Mouse (Mus musculus) midbrain, embryonic 12.5 days (tissue): ENCODE data around the gene Rpp14. TPM values are rescaled to one million over a fixed set of nuclear protein-coding genes. Genes with fewer than 3 reads are reported as not detected.

Source experiments
- ATAC-seq: fragments of 200-750 bp; cut with Nextera tagmentation; 2 replicates; pipeline ENCODE4 v1.8.0; 2017; ENCODE audit warnings: low read depth, moderate TSS enrichment, moderate library complexity; ENCODE audit not compliant: low FRiP score
- H3K27ac ChIP-seq: fragments of 300-500 bp; sonication (generic); replicated peaks from 2 replicates; pipeline ENCODE4 v1.5.1; 2016; ENCODE audit warnings: mild to moderate bottlenecking
- H3K27me3 ChIP-seq: fragments of 300-500 bp; sonication (generic); 2 replicates; pipeline ENCODE4 v1.6.1; 2016; ENCODE audit warnings: mild to moderate bottlenecking
- H3K36me3 ChIP-seq: fragments of 300-500 bp; sonication (generic); 2 replicates; pipeline ENCODE4 v1.6.1; 2016
- H3K4me1 ChIP-seq: fragments of 300-500 bp; sonication (generic); 2 replicates; pipeline ENCODE4 v1.6.1; 2016
- H3K4me2 ChIP-seq: fragments of 300-500 bp; sonication (generic); replicated peaks from 2 replicates; pipeline ENCODE4 v1.6.1; 2016; ENCODE audit warnings: mild to moderate bottlenecking, moderate library complexity
- H3K4me3 ChIP-seq: fragments of 300-500 bp; sonication (generic); 2 replicates; pipeline ENCODE4 v1.5.1; 2016; ENCODE audit warnings: mild to moderate bottlenecking
- H3K9ac ChIP-seq: fragments of 300-500 bp; sonication (generic); replicated peaks from 2 replicates; pipeline ENCODE4 v1.6.1; 2016; ENCODE audit warnings: mild to moderate bottlenecking, moderate library complexity
- H3K9me3 ChIP-seq: fragments of 300-500 bp; sonication (generic); 2 replicates; pipeline ENCODE4 v1.6.1; 2016; ENCODE audit warnings: mild to moderate bottlenecking
- WGBS: fragments of 180-500 bp; shearing (Covaris S2); methylation state at CpG from one replicate; pipeline ENCODE4 v1.1.7; 2016; 5-methylcytosine and 5-hydroxymethylcytosine counted together
- polyA plus RNA-seq: library from polyadenylated mRNA; unstranded; fragments of >200 nt; fragmentation: Nextera tagmentation; extraction: Ambion mirVana; gene quantifications from 2 replicates; pipeline ENCODE4 v1.2.1, GENCODE M21; 2016

The Rpp14 gene
- polyA plus RNA-seq, 1 experiment from 2014 or later = 44.9 TPM

- WGBS = 71% methylated on average over 10 of the region's 10 CpGs
- H3K4me1 ChIP-seq = peaks cover 15% of the 10 kb centered on the region
- ATAC-seq = no peak
- peak overlapping the region; percentile 52; the same call in 1 of the 2 replicates for H3K4me2 ChIP-seq
- peak overlapping the region; percentile 82 for H3K9ac ChIP-seq
- H3K9me3 ChIP-seq = no peaks in the 10 kb centered on the region
- no peaks in the 10 kb centered on the region for H3K27me3 ChIP-seq
- H3K4me3 ChIP-seq = peak overlapping the region; percentile 76; the same call in 1 of the 2 replicates
- H3K36me3 ChIP-seq = no peaks in the 10 kb centered on the region
- H3K27ac ChIP-seq = no peak overlapping the region
Measured at GRCm38 (mm10) chr14:8099561-8100021, 19.4 kb downstream of the Rpp14 start.

GRCm38 (mm10) chr14:8101886-8102285 lies 21.7 kb downstream of the Rpp14 start:
- 88% methylated on average over 8 of the region's 8 CpGs for WGBS
- Histone ChIP-seq H3K4me2 (no peak overlapping the region), H3K9ac (no peak overlapping the region), H3K36me3 (no peaks in the 10 kb centered on the region), H3K27me3 (no peaks in the 10 kb centered on the region), H3K9me3 (no peaks in the 10 kb centered on the region), H3K4me3 (no peak overlapping the region), H3K27ac (no peak overlapping the region), H3K4me1 (peaks cover 15% of the 10 kb centered on the region)
- ATAC-seq = no peak

GRCm38 (mm10) chr14:8102676-8103075 lies 22.5 kb downstream of the Rpp14 start:
- no peak overlapping the region for H3K4me2 ChIP-seq
- H3K36me3 ChIP-seq = no peaks in the 10 kb centered on the region
- no peak overlapping the region for H3K4me3 ChIP-seq
- H3K9ac ChIP-seq = no peak overlapping the region
- no peaks in the 10 kb centered on the region for H3K27me3 ChIP-seq
- 87% methylated on average over 12 of the region's 12 CpGs for WGBS
- no peaks in the 10 kb centered on the region for H3K9me3 ChIP-seq
- no peak overlapping the region for H3K27ac ChIP-seq
- no peak for ATAC-seq
- peaks cover 13% of the 10 kb centered on the region for H3K4me1 ChIP-seq

- Histone ChIP-seq H3K9ac (no peak overlapping the region), H3K4me3 (no peak overlapping the region), H3K27ac (no peak overlapping the region), H3K4me1 (0 out of 2 replicates have a peak, but pooled peaks cover 2% of the 10 kb centered on the region), H3K36me3 (no peaks in the 10 kb centered on the region), H3K27me3 (no peaks in the 10 kb centered on the region), H3K4me2 (no peak overlapping the region), H3K9me3 (no peaks in the 10 kb centered on the region)
- 84% methylated on average over 4 of the region's 4 CpGs for WGBS
- ATAC-seq = no peak
Measured at GRCm38 (mm10) chr14:8108047-8108446, 27.9 kb downstream of the Rpp14 start.

DNA sequence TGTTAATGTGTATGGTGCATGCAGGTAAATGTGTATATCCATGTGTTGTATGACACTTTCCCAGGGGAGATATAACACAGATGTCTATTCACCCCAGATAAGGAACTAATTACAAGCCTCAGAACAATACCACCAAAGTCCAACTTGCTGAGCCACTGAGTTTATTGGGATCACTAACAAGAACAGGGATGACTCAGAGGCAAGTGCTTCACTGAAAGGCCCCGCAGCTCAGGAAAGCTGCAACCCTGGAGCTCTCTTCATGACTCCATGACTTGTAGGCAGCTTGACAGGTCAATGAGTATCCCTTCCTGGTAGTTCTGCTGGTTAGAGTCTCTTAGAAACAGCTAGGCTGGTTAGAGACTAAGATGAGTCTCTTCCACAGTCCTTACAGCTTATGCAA lies 28.8 kb downstream of the Rpp14 start:
- ATAC-seq = no peak
- no peak overlapping the region for H3K9ac ChIP-seq
- no peak overlapping the region for H3K27ac ChIP-seq
- H3K4me2 ChIP-seq = no peak overlapping the region
- H3K36me3 ChIP-seq = no peaks in the 10 kb centered on the region
- no peaks in the 10 kb centered on the region for H3K27me3 ChIP-seq
- 93% methylated on average over 1 of the region's 1 CpGs for WGBS
- no peak overlapping the region for H3K4me3 ChIP-seq
- no peaks in the 10 kb centered on the region for H3K4me1 ChIP-seq
- H3K9me3 ChIP-seq = no peaks in the 10 kb centered on the region

DNA sequence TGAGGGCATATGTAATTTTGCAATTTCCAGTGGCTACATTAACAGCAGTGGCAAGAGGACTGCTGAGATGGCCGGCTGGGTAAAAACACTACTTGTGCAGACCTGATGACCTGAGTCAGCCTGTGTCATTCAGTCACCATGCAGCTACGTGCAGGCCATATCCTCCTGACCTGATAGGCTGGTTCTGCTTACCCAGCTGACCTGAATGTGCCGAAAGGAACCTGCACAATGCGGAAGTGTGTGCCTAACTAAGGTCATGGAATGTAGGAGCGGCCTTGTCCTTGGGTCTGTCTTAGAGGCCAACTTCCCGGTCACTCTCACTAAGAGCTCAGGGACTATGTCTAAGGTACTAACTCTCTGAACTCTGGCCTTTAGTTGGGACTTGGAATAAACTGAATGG lies 31.4 kb downstream of the Rpp14 start:
- no peaks in the 10 kb centered on the region for H3K27me3 ChIP-seq
- H3K36me3 ChIP-seq = no peaks in the 10 kb centered on the region
- H3K4me2 ChIP-seq = no peak overlapping the region
- WGBS = 88% methylated on average over 6 of the region's 6 CpGs
- no peak for ATAC-seq
- no peak overlapping the region for H3K9ac ChIP-seq
- H3K27ac ChIP-seq = no peak overlapping the region
- H3K4me3 ChIP-seq = no peak overlapping the region
- no peaks in the 10 kb centered on the region for H3K9me3 ChIP-seq
- H3K4me1 ChIP-seq = no peaks in the 10 kb centered on the region

- Histone ChIP-seq H3K36me3 (no peaks in the 10 kb centered on the region), H3K4me2 (no peak overlapping the region), H3K9me3 (no peaks in the 10 kb centered on the region), H3K27ac (no peak overlapping the region), H3K9ac (no peak overlapping the region), H3K4me3 (no peak overlapping the region), H3K27me3 (no peaks in the 10 kb centered on the region), H3K4me1 (no peaks in the 10 kb centered on the region)
- ATAC-seq = no peak
- WGBS = 90% methylated on average over 8 of the region's 8 CpGs
Measured at GRCm38 (mm10) chr14:8112036-8112435, 31.9 kb downstream of the Rpp14 start.

GRCm38 (mm10) chr14:8113616-8114015 lies 33.4 kb downstream of the Rpp14 start:
- 90% methylated on average over 2 of the region's 2 CpGs for WGBS
- ATAC-seq = no peak
- no peak overlapping the region for H3K9ac ChIP-seq
- H3K4me2 ChIP-seq = no peak overlapping the region
- H3K27ac ChIP-seq = no peak overlapping the region
- H3K9me3 ChIP-seq = no peaks in the 10 kb centered on the region
- H3K4me3 ChIP-seq = no peak overlapping the region
- no peaks in the 10 kb centered on the region for H3K27me3 ChIP-seq
- no peaks in the 10 kb centered on the region for H3K36me3 ChIP-seq
- H3K4me1 ChIP-seq = no peaks in the 10 kb centered on the region

GRCm38 (mm10) chr14:8114306-8114705 lies 34.1 kb downstream of the Rpp14 start:
- no peaks in the 10 kb centered on the region for H3K27me3 ChIP-seq
- no peaks in the 10 kb centered on the region for H3K4me1 ChIP-seq
- H3K9ac ChIP-seq = no peak overlapping the region
- no peak overlapping the region for H3K4me3 ChIP-seq
- no peaks in the 10 kb centered on the region for H3K36me3 ChIP-seq
- 70% methylated on average over 3 of the region's 3 CpGs for WGBS
- H3K9me3 ChIP-seq = no peaks in the 10 kb centered on the region
- H3K27ac ChIP-seq = no peak overlapping the region
- ATAC-seq = no peak
- H3K4me2 ChIP-seq = no peak overlapping the region

GRCm38 (mm10) chr14:8114756-8115155 lies 34.6 kb downstream of the Rpp14 start:
- Histone ChIP-seq H3K4me3 (no peak overlapping the region), H3K27me3 (no peaks in the 10 kb centered on the region), H3K36me3 (no peaks in the 10 kb centered on the region), H3K27ac (no peak overlapping the region), H3K9ac (no peak overlapping the region), H3K9me3 (no peaks in the 10 kb centered on the region), H3K4me1 (no peaks in the 10 kb centered on the region), H3K4me2 (no peak overlapping the region)
- no peak for ATAC-seq
- WGBS = 85% methylated on average over 1 of the region's 1 CpGs

DNA sequence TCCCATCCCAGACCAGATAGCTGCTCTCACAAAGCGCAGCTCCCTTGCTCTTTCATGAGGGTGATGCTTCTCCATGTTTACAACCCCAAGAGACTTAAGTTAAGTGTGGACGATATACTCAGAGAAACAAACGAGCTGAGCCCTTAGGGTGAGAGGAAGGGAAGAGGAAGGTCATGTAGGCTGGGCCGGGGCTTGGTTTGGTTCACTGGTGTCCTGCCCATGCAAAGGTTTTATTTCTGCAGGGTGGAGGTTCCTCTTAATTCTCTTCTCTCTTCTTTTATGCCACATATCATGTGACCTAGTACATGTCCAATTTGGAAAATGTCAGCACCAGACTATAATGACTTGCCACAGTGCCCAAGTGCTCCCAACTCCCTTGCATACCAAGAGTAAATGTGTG lies 35.6 kb downstream of the Rpp14 start:
- 85% methylated on average over 4 of the region's 4 CpGs for WGBS
- Histone ChIP-seq H3K9me3 (no peaks in the 10 kb centered on the region), H3K36me3 (no peaks in the 10 kb centered on the region; the same call in 1 of the 2 replicates), H3K4me2 (no peak overlapping the region), H3K4me3 (no peak overlapping the region), H3K4me1 (no peaks in the 10 kb centered on the region), H3K9ac (no peak overlapping the region), H3K27me3 (no peaks in the 10 kb centered on the region), H3K27ac (no peak overlapping the region)
- no peak for ATAC-seq

DNA sequence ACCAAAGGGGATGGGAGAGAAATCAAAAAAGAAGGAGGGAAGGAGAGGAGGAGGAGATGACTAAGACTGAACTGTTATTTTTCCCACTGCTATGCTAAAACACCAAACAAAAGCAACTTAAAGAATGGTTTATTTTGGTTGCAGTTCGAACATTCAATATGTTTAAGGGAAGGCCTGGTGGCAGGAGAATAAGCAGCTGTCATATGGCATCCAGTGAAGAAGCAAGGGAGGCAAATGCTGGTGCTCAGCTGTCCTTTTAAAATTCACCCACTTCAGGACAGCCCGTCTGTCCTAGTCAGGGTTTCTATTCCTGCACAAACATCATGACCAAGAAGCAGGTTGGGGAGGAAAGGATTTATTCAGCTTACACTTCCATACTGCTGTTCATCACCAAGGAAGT lies 37.2 kb downstream of the Rpp14 start:
- no peaks in the 10 kb centered on the region for H3K4me1 ChIP-seq

GRCm38 (mm10) chr14:8119454-8119853 lies 39.3 kb downstream of the Rpp14 start:
- Histone ChIP-seq H3K4me3 (no peak overlapping the region), H3K27me3 (no peaks in the 10 kb centered on the region), H3K27ac (no peak overlapping the region), H3K36me3 (peaks cover 9% of the 10 kb centered on the region), H3K9ac (no peak overlapping the region), H3K9me3 (no peaks in the 10 kb centered on the region), H3K4me2 (no peak overlapping the region), H3K4me1 (no peaks in the 10 kb centered on the region)
- ATAC-seq = no peak
- WGBS = 91% methylated on average over 5 of the region's 5 CpGs

More for the DNA sequence above, 37.2 kb downstream of the Rpp14 start:
- H3K27ac ChIP-seq = no peak overlapping the region
- no peak overlapping the region for H3K9ac ChIP-seq
- ATAC-seq = no peak
- 88% methylated on average over 2 of the region's 2 CpGs for whole genome bisulfite sequencing
- H3K9me3 ChIP-seq = no peaks in the 10 kb centered on the region
- no peaks in the 10 kb centered on the region; the same call in 1 of the 2 replicates for H3K36me3 ChIP-seq
- no peaks in the 10 kb centered on the region for H3K27me3 ChIP-seq
- H3K4me2 ChIP-seq = no peak overlapping the region
- no peak overlapping the region for H3K4me3 ChIP-seq
